Mouse (Mus musculus): ENCODE data around the gene Nr4a1. TPM values are rescaled to one million over a fixed set of nuclear protein-coding genes. Genes with fewer than 3 reads are reported as not detected.

Nr4a1 gene
- polyA plus RNA-seq, 1 experiment from 2014 or later: 4.9 TPM

DNA sequence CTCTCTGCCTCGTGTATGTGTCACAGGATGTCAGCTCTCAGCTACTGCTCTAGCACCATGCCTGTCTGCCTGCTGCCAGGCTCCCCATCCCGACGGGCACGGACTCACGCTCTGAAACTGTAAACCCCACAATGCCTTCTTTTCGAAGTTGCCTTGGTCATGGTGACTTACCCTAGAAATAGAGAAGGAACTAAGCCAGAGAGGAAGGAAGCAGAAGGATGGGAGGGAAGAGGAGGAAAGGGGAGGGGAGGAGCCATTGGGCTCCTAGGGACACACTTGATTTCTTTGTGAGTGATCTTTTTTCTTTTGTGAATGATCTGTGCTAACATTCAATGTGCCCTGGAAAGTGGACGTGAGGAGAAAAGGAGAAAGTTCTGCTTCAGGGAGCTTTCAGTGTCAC, 43.9 kb downstream of the Nr4a1 start:
- Histone ChIP-seq H3K27me3 (replicated peaks) (no peaks in the 10 kb centered on the region), H3K4me3 (no peak overlapping the region), H3K27ac (no peak overlapping the region), H3K4me1 (no peaks in the 10 kb centered on the region), H3K9me3 (no peaks in the 10 kb centered on the region), H3K36me3 (replicated peaks) (no peaks in the 10 kb centered on the region), H3K9ac (no peak overlapping the region), H3K4me2 (peak overlapping the region; percentile 25)
- ATAC-seq (replicated peaks): no peak
- WGBS: 25% methylated on average over 7 of the region's 7 CpGs

DNA sequence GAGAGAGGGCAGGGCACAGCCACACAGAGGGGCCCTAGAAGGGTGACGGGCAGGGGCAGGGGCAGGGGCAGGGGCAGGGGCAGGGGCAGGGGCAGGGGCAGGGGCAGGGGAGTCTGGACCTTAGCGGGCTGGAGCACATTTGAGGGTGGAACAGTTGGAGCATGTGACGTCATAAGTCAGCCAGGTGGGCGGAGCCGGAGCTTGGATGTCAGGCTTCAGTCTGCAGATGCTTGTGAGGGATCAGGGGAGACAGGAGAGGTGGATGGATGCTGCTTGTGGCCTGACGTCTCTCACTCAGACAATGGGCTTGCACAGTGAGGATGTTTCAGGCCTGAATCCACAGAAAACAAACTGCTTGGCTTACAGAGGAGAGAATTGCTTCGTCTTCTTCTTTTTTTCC, 44.5 kb downstream of the Nr4a1 start:
- no peak for ATAC-seq (replicated peaks)
- Histone ChIP-seq H3K9me3 (no peaks in the 10 kb centered on the region), H3K27ac (no peak overlapping the region), H3K4me1 (no peaks in the 10 kb centered on the region), H3K27me3 (replicated peaks) (no peaks in the 10 kb centered on the region), H3K4me3 (no peak overlapping the region), H3K9ac (no peak overlapping the region), H3K4me2 (peak overlapping the region; percentile 25), H3K36me3 (replicated peaks) (no peaks in the 10 kb centered on the region)
- 13% methylated on average over 6 of the region's 7 CpGs for WGBS

DNA sequence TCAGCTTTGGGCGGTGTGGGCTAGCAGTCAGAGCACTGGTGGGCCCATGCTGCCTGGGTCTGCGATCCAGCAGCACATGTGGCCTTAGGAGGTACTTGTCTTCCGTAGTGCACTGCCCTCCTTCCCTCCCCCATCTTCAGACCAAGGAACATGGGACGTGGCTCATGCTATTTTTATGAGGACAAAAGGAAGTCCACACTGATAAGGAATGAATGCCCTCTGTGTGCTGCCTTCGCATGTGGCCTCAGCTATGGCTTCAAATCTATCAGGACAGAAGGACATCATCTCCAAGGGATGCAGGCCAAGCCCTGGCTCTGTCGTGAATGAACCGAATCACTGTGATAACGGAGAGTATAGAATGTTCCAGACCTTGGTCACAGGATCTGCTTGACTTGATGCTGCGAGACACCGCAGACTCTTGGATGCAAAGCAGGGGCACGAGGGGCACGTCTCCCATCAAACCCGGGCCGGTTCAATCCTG, 45.5 kb downstream of the Nr4a1 start:
- no peak overlapping the region for H3K27ac ChIP-seq
- no peaks in the 10 kb centered on the region for H3K9me3 ChIP-seq
- no peaks in the 10 kb centered on the region for H3K36me3 ChIP-seq (replicated peaks)
- no peak overlapping the region for H3K4me2 ChIP-seq
- WGBS: 81% methylated on average over 14 of the region's 14 CpGs
- H3K4me3 ChIP-seq: no peak overlapping the region
- no peaks in the 10 kb centered on the region for H3K4me1 ChIP-seq
- no peak overlapping the region for H3K9ac ChIP-seq
- ATAC-seq (replicated peaks): no peak
- H3K27me3 ChIP-seq (replicated peaks): no peaks in the 10 kb centered on the region

DNA sequence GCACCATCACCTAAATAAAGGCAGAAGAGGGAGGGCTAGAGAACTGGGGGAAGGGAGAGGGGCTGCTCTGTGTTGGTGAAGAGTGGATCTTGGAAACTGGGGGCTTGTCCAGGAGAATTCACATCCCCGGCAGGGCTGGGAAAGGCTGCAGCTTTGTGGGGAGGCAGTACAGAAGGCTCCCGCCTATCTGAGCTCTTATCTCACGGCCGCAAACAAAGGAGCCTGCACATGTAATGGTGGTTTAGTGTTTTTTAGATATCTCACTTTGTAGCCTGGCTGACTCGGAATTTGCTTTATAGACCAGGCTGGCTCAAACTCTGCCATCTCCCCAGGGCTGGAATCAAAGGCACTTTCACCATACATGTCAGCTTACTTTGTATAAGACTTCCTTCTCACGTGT, 46.1 kb downstream of the Nr4a1 start:
- no peak for ATAC-seq (replicated peaks)
- Histone ChIP-seq H3K4me2 (no peak overlapping the region), H3K4me3 (no peak overlapping the region), H3K27me3 (replicated peaks) (no peaks in the 10 kb centered on the region), H3K27ac (no peak overlapping the region), H3K36me3 (replicated peaks) (no peaks in the 10 kb centered on the region), H3K9ac (no peak overlapping the region), H3K4me1 (no peaks in the 10 kb centered on the region), H3K9me3 (no peaks in the 10 kb centered on the region)
- WGBS: 77% methylated on average over 6 of the region's 6 CpGs

DNA sequence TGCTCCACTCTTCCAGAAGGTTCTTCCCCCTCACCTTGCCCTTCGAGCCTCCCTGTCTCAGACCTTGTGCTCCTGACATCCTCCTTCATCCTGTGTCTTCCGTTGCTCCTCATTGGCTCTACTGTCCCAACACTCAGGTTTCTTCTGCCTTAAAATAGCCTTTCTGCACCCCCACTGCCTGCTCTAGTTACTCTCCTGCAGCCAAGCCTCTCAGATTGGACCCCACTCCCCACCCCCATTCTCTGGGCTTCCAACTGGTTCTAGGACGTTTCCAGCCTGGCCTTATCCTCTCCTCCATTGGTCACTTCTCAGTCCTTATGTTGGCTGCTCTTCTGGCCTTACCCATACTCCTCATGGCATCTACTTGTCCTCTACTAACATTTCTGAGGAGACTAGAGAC, 48.1 kb downstream of the Nr4a1 start:
- H3K9me3 ChIP-seq: no peaks in the 10 kb centered on the region
- no peak overlapping the region for H3K4me3 ChIP-seq
- no peaks in the 10 kb centered on the region for H3K4me1 ChIP-seq
- H3K4me2 ChIP-seq: no peak overlapping the region
- H3K27ac ChIP-seq: no peak overlapping the region
- 75% methylated on average over 3 of the region's 3 CpGs for WGBS
- no peaks in the 10 kb centered on the region for H3K36me3 ChIP-seq (replicated peaks)
- H3K9ac ChIP-seq: no peak overlapping the region
- H3K27me3 ChIP-seq (replicated peaks): no peaks in the 10 kb centered on the region
- no peak for ATAC-seq (replicated peaks)

DNA sequence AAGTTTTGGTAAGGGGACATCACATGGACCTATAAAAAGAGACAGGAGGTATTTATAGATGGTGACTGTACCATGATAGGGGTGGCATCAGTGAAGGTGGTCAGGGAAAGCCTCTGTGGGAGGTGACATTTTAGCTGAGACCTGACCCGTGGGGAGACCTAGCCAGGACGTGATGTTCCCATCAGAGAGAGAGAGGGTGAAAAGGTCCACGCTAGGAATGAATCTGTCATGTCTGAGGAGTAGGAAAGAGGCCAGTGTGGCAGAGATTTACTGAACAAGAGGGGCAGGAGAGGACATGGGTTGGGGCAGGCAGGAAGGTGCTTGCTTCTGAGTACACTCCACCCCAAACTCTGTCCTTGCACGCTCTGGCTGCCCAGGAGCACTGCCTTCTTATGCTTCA, 49.8 kb downstream of the Nr4a1 start:
- H3K9me3 ChIP-seq: no peaks in the 10 kb centered on the region
- no peaks in the 10 kb centered on the region for H3K4me1 ChIP-seq
- H3K27ac ChIP-seq: no peak overlapping the region
- H3K4me2 ChIP-seq: no peak overlapping the region
- H3K9ac ChIP-seq: no peak overlapping the region
- no peak overlapping the region for H3K4me3 ChIP-seq
- H3K36me3 ChIP-seq (replicated peaks): no peaks in the 10 kb centered on the region
- no peak for ATAC-seq (replicated peaks)
- WGBS: 82% methylated on average over 4 of the region's 4 CpGs
- no peaks in the 10 kb centered on the region for H3K27me3 ChIP-seq (replicated peaks)

DNA sequence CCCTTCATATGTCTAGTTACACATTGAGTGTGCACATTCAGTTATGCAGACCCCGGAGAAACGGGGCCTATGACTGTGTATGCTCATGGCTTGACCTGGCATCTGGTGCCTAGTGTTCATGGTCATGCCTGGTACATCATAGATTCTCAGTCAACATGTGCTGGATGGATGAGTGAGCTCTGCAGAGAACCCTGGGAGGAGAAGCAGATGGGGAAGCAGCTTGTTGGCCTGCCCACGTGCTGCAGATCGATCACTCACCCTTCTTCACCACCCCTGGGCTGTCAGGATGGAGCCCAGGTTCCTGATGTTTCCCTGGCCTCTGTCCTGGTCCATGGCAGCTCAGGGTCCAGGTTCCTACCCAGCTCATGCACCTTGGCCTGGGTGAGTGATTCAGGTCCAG, 52.4 kb downstream of the Nr4a1 start:
- H3K27me3 ChIP-seq (replicated peaks): no peaks in the 10 kb centered on the region
- H3K4me2 ChIP-seq: no peak overlapping the region
- H3K27ac ChIP-seq: no peak overlapping the region
- H3K4me3 ChIP-seq: no peak overlapping the region
- H3K9ac ChIP-seq: no peak overlapping the region
- H3K36me3 ChIP-seq (replicated peaks): no peaks in the 10 kb centered on the region
- no peaks in the 10 kb centered on the region for H3K4me1 ChIP-seq
- 87% methylated on average over 4 of the region's 4 CpGs for WGBS
- H3K9me3 ChIP-seq: no peaks in the 10 kb centered on the region
- no peak for ATAC-seq (replicated peaks)

DNA sequence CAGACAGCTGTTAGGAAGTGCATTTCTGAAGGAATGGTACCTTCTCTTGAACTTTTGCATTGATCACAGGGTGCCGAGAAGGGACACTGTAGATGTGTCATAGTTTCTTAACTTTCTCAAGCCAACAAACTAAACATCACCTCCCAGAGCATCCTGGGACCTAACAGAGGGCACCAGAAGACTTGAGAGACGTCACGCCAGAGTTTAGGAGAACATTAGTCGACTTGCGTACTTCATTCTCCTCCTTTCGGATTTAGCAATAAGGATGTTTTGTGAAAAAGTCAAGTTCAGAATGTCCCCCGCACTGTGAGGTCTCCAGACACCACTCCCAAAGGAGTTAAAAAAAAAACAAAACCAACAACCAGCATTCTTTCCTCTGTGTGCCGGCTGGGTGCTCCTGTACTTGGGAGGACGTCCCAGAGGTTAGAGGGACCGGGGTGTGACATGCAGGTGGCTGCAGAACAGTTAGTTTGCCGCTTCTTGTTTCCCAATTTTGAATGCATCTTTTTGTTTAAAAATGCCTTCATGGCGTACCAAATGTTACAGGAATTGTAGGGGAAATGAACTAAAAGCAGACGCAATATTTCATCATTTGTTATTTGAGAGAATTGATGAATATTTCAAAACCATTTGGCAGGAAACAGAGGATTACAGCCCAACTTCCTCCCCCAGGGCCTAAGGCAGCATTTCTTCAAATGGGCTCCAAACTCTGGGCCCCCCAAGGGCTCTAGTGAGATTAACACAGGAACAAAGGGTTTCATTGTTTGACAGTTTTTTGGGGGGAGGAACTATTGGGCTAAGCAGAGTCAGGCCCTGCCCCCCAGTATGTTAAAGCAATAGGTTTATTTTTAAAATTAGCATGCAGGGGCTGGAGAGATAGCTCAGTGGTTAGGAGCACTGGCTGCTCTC, 54.6 kb downstream of the Nr4a1 start:
- Histone ChIP-seq H3K27ac (no peak overlapping the region), H3K27me3 (replicated peaks) (no peaks in the 10 kb centered on the region), H3K4me3 (no peak overlapping the region), H3K4me1 (no peaks in the 10 kb centered on the region), H3K36me3 (replicated peaks) (no peaks in the 10 kb centered on the region), H3K4me2 (no peak overlapping the region), H3K9me3 (no peaks in the 10 kb centered on the region), H3K9ac (no peak overlapping the region)
- ATAC-seq (replicated peaks): no peak
- WGBS: 61% methylated on average over 13 of the region's 13 CpGs

DNA sequence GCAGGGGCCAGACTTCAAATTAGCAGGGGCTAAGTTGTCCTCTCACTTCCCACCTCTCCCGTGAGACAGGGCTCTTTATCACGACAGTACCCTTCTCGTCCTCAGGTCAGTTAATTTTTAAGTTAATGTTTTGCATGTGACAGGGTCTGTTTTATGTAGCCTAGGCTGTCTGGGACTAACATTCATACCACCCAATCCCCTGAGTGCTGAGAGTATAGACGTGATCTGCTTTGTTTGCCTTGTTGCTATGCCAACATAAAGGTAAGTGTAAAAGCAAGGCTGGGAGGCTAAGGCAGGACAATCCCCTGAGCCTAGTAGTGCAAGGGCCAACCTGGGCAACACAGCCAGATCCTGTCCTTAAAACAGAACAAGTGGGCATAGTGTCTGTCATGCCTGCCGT, 55.4 kb downstream of the Nr4a1 start:
- no peak overlapping the region for H3K9ac ChIP-seq
- no peaks in the 10 kb centered on the region for H3K4me1 ChIP-seq
- ATAC-seq (replicated peaks): no peak
- no peak overlapping the region for H3K27ac ChIP-seq
- no peaks in the 10 kb centered on the region for H3K9me3 ChIP-seq
- 52% methylated on average over 5 of the region's 5 CpGs for WGBS
- H3K36me3 ChIP-seq (replicated peaks): no peaks in the 10 kb centered on the region
- no peaks in the 10 kb centered on the region for H3K27me3 ChIP-seq (replicated peaks)
- H3K4me3 ChIP-seq: no peak overlapping the region
- no peak overlapping the region for H3K4me2 ChIP-seq

DNA sequence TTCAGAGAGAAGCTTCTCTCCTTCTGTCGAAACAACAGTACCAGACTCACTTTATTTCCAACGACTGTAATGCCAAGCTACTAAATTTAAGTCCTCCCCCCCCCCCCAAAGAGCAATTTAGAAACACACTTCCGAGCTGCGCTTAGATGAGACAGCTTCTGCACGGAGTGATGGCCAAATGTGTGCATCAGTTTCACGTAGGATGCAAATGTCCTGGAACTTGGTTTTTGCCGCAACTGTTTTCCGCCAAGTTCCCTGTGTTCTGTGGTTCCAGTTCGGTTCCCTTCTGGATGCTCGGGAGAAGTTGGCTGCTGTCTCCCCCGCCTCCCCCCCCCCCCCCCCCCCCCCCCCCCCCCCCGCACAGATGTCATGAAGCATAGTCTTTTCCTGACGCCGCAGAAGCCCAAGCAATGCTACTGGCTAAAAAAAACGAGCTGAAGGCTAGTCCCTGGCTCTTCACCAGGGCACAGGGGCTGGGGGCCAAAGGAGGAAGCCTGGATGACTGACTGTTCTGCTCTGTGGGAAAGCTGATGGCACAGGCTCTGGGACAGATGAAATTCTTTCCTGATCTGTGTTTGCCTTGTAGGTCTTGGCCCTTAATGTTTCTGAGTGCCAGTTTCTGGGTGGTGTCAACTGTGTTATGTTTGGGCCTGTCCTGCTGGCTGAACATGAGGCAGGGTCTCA, 57.2 kb downstream of the Nr4a1 start:
- no peak overlapping the region for H3K4me3 ChIP-seq
- H3K36me3 ChIP-seq (replicated peaks): no peaks in the 10 kb centered on the region
- WGBS: 62% methylated on average over 14 of the region's 15 CpGs
- H3K27ac ChIP-seq: no peak overlapping the region
- H3K4me1 ChIP-seq: peaks cover 3% of the 10 kb centered on the region; the same call in 1 of the 2 replicates
- ATAC-seq (replicated peaks): no peak
- H3K27me3 ChIP-seq (replicated peaks): no peaks in the 10 kb centered on the region
- no peak overlapping the region for H3K4me2 ChIP-seq
- H3K9me3 ChIP-seq: no peaks in the 10 kb centered on the region
- H3K9ac ChIP-seq: no peak overlapping the region

DNA sequence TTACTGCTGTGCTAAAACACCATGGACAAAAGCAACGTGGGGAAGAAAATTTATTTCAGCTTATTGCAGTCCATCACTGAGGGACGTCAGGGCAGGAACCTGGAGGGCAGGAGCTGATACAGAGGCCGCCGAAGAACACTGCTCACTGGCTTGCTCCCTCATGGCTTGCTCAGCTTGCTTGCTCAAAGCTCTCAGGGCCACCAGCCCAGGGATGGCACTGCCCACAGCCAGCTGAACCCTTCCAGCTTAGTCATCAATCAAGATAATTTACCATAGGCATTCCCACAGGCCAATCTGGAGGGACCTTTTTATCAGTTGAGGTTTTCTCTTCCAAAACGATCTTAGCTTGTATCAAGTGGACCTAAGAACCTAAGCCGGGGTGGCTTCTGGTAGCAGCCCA, 57.9 kb downstream of the Nr4a1 start:
- H3K36me3 ChIP-seq (replicated peaks): no peaks in the 10 kb centered on the region
- no peak overlapping the region for H3K9ac ChIP-seq
- no peak overlapping the region for H3K4me2 ChIP-seq
- H3K4me3 ChIP-seq: no peak overlapping the region
- H3K27ac ChIP-seq: no peak overlapping the region
- H3K4me1 ChIP-seq: peaks cover 3% of the 10 kb centered on the region; the same call in 1 of the 2 replicates
- H3K9me3 ChIP-seq: no peaks in the 10 kb centered on the region
- no peak for ATAC-seq (replicated peaks)
- WGBS: 86% methylated on average over 6 of the region's 6 CpGs
- H3K27me3 ChIP-seq (replicated peaks): no peaks in the 10 kb centered on the region

DNA sequence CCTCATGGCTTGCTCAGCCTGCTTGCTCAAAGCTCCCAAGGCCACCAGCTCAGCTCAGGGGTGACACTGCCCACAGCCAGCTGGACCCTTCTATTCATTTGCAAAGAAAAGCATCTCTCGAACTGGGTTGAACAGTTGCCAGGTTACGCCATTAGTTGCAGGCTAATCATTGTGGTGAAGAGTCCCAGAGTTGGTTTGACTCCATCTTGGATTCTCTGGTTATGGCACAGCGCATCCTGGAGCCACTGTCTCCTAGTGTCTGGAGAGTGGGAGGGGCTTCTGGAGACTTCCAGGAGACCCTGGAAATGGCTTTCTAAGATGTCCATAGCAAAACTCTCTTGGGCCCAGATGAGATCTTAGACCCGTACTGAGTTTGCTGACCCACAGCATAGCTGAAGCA, 61.3 kb downstream of the Nr4a1 start:
- peak; percentile 17; the same call in 1 of the 2 replicates for ATAC-seq (replicated peaks)
- Histone ChIP-seq H3K36me3 (replicated peaks) (no peaks in the 10 kb centered on the region), H3K9ac (no peak overlapping the region), H3K4me3 (no peak overlapping the region), H3K27me3 (replicated peaks) (no peaks in the 10 kb centered on the region), H3K4me2 (0 out of 2 replicates have a peak overlapping the region, but pooled peaks have one; percentile 39), H3K4me1 (peaks cover 3% of the 10 kb centered on the region; the same call in 1 of the 2 replicates), H3K27ac (no peak overlapping the region), H3K9me3 (no peaks in the 10 kb centered on the region)
- 79% methylated on average over 4 of the region's 4 CpGs for WGBS

Data from midbrain, embryonic 15.5 days (tissue).